Mouse (Mus musculus) mature B cell (primary cell): ENCODE results near the gene Arhgef26.

Experiments used
- in situ Hi-C: fragments of 300-500 bp; cut with MboI; formaldehyde crosslinking; loops from 2 replicates; pipeline ENCODE4 v1.14.3; 2019

The Arhgef26 gene

DNA sequence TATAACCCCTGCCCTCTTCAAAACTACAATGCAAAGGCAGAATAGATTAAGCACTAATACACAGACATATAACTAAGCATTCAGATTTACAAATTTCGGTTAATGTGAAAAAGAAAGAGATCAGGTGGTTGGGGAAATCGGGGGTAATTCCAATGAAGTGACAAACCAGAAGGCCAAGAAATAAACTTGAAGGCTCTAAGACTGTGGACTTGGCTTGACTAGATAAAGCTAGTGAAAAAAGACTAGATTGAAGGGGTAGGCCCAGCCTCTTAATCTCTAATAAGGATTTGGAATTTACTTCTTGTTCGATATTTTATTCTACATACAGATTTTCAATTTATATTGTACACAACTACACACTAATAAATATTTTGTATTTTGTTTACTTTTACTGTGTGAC lies at the start of gene Arhgef26:
Gene Arhgef26 (plus strand): TSS at position 301 of the 400 bp plus-strand sequence.
- in situ Hi-C loops: no loop called here

DNA sequence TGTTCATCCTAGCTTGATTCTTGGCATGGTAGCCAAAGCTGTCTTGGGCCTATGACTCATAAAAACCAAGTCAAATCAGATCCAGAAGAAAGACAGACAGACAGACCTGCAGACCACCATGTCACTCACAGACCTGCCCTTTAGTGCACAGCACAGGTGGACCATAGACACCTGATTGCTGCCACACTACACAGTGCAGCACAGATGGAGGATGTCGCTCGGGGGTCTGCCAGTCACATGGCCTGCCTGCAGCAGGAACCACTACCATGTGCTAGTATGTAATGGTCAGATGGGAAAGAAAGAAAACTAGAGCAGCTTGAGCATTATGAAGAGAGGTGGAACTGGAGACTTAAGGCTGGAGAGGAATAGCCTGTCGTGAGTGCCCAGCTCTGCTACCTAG lies 27.7 kb upstream of the Arhgef26 start:
- in situ Hi-C loops: no loop called here

DNA sequence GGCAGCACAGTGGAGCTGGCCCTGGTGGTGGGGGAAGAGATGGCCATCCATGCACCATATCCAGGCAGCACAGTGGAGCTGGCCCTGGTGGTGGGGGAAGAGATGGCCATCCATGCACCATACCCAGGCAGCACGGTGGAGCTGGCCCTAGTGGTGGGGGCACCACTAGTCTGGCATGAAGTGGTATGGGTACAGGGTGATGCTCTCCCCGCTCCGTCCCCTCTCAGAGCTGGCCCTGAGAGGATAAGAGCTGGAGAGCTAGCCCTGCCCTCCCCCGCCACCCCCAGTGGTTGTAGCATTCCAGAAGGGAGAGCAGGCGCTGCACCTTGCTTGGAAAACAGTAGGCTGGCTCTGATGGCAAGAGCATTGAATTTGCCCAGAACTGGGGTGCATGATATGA lies 26.9 kb upstream of the Arhgef26 start:
- in situ Hi-C loops: no loop called here

DNA sequence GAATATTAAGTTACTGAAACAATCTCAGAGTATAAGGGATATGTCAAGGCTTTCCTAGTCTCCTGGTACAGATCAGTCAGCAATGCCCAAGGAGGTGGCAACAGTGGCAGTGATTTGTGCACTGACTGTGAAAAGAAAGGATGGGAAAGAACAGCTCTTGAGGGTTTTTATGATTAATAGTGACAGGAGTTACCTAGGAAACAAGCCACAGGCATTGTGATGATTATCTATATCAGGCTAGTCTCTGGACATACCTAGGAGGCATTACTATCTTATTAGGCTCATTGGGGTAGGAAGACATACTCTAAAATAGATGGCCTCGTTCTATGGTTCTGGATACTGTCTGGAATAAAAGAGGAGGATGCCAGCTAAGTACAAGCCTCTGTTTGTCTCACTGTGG lies 13.4 kb upstream of the Arhgef26 start:
- in situ Hi-C loops: no loop called here

DNA sequence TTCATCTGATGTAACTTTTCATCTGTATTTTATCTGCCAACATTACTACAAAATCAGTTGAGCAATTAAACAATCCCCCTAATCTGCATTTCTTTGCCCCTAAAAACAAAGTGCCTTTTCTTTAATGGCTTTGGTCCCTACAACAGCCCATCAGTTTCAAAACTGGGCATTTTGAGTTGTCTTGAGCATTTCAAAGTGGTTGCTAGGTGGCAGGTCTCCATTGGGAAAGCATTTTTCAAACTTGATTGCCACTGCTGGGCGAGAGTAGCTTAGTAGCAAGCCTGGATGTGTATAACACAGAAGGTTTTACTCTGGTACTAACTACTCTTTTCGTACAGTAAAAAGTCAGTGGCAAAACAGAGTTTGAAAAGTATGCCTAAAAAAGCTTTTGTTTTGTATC lies 10.2 kb upstream of the Arhgef26 start:
- in situ Hi-C loops: no loop called here

DNA sequence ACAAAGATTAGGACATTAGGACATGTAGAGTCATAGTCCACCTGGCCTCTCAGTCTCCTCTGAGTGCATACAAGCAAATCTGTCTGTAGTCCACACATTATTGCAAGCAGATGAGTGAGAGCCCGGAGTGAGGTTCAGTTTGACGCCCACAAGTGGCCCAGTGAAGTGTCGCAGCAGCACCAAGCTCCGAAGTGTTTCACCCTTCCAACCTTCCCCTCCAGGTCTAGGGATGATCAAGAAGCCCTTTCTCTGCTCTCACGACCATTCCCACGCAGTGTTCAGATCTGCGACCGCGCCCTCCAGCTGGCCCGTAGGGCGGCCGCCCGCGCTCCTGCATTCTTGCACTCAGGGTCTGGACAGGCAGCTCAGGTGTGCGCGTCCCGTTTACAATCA lies 313 bp downstream of the Arhgef26 start:
- in situ Hi-C loops: no loop called here

DNA sequence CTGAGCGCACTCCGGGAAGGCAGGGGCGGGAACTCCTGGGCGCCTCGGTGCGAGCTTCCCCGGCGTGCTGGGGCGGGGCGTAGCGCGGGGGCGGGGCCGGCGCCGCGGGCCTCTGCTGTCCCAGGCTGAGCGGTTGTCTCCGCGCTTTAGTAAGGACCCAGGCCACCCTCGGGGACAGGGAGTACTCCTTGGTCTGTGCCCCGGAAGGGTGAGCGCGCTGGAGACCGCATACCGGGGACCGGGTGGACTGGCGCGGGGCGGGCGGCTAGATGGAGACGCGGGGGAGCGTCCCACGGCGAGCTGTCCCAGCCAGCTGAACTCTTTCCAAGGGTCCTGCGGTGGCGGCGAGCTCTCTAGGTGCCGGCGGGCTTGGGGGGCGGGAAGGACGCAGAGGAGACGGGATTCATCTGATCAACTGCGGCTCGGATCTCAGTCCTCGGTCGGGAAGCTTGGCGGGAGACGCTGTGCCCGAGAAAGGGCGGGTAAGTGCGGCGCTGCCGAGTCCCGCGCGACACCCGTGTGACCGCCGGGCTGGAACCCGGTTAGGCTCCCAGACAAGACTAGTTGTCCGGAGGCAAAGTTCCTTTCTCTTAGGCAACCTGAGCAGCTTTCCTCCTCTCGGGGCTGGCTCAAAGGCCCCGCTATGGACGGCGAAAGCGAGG lies 841 bp downstream of the Arhgef26 start:
- in situ Hi-C loops: no loop called here

DNA sequence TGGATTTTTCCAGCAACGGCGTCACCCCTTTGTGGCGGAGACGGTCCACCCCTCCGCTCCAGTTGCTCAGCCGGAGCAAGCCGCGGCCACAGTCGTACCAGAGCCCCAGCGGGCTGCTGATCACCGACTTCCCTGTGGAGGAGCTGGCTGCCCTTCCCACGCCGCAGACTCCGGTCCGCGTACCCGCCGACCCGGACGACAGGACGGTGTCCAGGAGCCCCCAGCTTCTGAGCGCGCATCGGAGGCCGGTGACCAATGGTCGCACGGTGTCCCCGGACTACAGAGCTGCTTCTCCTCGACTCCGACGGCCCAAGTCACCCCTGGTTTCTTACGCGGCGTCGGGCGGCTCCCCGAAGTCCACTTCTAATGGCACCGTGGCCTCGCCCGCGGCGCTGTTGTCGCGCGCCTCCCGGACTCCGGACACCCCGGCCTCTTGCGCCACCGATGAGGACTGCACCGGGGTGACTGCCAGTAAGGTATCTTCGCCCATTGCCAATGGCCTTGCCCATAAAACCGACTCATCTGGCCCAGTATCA lies 1.4 kb downstream of the Arhgef26 start:
- in situ Hi-C loops: no loop called here

DNA sequence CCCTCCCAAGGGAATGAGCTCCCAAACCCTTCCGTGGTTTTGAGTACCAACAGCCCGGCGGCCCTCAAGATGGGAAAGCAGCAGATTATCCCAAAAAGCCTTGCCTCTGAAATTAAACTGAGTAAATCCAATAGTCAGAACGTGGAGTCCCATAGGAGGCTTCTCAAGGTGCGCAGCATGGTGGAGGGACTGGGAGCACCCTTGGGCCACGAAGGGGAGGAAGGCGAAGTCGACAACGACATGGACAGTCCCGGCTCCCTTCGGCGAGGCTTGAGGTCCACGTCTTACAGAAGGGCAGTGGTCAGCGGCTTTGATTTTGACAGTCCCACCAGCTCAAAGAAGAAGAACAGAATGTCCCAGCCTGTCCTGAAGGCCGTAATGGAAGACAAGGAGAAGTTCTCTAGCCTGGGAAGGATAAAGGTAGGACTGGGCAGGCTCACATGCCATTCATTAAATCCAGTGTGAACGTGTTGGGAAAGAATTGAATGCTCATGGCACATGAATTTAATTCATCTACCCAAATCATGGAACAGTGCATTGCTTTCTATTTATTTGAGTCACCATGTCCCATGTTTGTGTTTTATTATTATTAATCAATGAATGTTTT lies 2.1 kb downstream of the Arhgef26 start:
- in situ Hi-C loops: no loop called here

DNA sequence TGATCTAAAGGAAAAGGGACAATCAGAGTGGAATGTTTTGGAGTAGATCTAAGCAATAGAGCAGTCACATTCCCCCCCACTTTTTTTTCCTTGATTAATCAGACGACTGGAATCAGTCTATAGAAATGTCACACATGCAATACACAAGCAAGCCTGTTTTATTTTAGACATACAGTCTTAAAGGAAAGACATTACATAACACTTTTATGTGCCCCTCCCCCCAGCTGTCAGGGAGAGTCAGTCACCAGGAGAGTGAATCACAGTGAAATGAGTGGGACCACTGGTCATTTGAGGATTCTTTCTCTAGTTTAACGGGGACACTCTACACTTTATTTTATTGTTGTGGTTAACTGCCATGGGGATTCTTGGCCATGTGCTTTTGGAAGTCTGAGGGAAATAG lies 2.7 kb downstream of the Arhgef26 start:
- in situ Hi-C loops: no loop called here

DNA sequence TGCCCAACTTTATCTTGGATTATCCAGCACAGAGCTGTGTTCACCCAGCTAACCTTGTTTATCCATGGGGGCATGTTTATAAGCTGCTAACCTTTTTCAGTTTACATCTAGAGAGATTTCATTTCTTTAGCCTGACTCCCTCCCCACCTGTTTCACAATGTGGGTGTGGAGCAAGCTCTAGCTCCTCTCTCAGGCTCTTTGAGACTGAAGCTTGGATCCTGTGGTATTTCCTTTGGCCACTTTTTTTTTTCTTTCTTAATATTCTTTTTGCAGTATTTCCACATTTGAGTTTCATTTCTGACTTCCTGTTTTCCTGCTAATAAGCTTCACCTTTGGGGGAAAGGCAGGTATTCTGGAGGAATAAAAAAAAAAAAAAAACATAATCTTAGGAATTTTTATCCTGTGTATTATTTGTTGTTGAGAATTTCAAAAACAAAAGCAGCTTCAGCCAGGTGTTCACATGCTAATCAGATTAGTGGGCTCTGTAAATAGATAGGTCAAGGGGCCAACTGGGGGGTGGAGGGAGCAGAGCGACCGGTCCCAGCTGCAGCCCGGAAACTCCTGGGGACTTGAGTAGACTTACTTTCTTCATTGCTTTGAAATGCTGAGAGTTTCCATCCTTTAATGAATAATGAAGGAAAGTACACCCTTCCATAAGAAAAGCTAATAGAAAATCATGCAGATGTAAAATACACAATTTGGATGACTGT lies 3.5 kb downstream of the Arhgef26 start:
- in situ Hi-C loops: no loop called here

DNA sequence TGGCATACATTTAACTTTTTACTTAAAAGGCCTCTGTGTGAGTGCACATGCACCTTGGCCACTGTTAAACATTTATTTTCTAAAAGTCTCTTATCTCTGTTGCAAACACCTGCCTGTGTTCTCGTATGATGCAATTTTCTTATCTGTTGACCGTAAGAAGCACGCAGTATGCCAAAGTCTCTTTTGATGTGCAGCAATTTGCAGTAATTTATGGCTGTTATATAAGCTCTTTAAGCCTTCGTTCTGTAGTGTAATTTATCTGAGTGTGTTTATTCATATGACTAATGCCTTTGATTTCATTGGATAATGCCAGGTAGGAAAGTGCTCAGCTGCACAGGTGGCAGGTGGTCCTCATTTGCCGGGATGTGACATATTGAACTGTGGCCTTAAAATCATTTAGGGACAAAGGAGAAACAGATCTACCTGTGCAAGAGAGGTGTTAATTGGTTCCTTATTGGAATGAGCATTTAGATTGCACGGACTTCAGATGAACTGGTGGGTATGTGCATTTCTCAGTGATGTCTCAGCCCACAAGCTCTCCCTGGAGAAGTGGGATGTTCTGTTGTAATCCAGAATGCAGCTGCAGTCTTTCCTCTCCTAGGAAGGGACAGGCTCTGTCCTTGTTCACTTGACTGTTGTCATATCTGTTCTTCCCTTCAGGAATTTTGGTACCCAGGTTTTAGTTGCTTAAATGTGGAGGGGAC lies 10.5 kb downstream of the Arhgef26 start:
- in situ Hi-C loops: no loop called here

DNA sequence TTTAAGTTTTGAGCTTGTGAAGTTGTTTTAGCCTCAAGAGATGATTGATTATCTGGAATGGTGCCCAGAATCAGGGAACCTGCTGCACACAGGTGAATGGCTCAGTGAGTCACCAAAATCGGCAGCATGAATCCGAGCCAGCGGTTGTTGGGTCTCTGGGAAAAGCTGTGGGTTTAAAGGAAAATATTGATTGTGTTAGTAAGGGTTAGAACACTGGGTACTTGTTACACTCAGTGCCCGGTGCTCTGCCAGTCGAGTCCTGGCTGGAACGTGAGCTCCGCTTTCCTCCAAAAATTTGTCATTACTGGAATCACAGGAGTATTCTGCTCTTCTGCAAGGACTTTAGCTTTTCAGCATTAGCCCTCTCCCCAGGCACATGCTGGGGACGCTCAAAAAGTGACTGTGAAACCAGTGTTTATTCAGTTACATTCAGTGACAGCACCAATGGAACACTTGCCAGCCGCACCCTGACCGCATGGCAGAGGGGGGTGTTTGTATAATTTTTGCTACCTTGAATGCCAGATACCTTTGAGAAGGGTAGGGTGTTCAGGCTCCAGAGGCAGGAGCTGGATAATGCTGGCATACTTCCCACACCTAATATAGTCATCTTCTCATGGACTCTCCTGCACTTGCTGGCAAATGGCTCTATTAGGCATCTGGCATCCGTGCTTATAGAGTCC lies 11.2 kb downstream of the Arhgef26 start:
- in situ Hi-C loops: no loop called here

DNA sequence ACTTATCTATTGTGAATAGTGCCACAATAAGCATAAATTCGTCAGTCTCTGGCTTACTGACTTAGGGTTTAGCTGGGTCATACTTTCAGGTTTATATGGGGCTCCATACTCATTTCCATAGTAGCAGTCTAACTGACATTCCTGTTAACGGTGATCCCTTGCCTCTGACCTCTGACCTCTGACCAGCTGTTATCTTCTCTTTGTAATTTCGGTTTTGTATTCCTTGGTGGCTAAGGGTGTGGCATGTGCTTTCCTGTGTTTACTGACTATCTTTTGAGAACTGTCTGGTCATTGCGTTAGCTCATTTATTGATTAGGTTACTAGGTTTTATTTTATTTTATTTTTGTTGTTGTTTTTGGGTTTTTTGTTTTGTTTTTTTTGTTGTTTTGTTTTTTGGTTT lies 13.9 kb downstream of the Arhgef26 start:
- in situ Hi-C loops: no loop called here

DNA sequence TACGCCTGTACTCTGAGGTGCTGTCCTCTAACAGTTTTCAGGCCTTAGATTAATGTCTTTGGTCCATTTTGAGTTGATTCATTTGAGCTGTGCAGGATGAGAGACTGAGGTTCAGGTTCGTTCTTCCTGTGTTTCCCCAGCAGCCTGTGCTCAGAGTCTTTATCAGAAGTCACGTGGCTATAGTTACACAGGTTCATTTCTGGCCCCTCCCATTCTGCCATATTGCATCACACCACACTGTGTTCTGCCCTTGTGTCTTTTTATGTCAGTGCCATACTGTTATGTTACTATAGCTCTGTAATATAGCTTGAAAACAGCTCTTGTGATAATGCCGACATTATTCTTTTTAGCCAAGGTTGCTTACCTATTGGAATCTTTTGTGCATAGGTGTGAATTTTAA lies 14.7 kb downstream of the Arhgef26 start:
- in situ Hi-C loops: no loop called here

DNA sequence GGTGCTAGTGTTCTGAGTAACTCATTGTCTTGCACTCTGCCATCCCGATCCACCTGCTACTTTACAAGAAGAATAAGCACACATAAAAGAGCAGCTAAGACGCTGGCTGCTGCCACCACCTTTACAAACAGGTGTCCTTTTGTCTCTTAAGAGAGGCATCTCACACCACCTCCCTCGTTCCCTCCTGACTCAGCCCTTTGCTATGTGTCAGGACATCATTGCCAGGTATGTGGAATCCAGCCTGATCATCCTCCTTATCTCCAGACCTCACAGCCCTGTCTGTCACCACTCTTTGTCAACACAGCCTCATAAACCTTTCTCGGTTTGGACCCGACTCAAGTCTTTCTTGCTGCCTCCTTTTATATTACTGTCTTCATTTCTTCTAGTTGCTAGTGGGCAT lies 29.7 kb downstream of the Arhgef26 start:
- in situ Hi-C loops: no loop called here

DNA sequence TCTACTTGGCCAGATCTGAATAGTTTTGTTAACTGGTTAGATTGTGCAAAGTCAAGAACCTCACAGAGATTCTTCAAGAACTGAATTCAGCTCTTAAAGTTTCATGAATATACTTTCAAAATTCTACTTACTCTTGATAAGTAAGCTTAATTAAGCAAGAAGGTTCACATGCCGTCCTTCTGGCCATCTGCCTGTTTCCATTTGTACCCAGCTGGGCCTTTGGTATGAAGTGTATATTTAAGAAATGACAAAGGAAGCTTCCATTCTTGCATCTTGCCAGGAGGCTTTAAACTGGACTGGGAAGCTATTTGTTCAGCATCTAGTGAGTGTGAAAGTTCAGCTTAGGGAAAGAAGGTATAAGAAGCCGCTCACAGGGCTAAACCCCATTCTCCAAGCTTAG lies 34.7 kb downstream of the Arhgef26 start:
- in situ Hi-C loops: no loop called here

DNA sequence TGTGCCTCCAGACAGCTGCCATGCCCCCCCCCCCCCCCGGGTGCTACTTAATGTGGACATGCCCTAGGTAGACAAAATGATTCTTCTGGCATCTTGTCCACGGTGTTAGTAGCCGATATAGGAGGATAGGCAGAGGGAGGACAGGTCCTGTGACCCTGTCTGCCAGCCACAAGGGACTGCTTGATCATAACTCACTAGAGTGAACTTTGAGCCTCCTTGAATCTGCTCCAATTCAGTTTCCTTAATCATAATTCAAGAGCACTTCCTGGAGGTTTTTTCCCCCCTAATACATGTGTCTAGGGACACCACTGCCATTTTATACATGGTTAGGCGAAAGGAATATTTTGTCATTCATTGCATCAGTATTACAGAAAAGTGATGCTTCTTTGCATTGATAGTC lies 36.2 kb downstream of the Arhgef26 start:
- in situ Hi-C loops: no loop called here

DNA sequence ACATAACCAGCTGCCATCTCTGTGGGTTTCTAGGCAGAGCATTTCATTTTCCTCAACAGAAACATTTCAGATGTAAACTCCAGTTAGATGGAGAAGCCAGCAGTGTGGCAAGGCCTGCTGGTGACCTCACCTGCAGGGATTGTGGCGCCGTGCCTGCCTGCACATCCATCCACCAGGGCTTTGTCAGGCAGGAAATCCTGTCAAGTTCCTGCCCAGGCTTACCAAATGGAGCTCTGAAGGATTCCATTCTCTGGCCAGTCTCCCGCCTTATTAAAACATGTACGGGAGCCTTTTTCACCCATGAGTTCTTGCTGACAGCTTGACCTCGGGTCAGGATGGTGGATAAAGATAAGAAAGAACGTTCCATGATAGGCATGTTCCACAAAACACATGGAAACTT lies 36.7 kb downstream of the Arhgef26 start:
- in situ Hi-C loops: no loop called here

DNA sequence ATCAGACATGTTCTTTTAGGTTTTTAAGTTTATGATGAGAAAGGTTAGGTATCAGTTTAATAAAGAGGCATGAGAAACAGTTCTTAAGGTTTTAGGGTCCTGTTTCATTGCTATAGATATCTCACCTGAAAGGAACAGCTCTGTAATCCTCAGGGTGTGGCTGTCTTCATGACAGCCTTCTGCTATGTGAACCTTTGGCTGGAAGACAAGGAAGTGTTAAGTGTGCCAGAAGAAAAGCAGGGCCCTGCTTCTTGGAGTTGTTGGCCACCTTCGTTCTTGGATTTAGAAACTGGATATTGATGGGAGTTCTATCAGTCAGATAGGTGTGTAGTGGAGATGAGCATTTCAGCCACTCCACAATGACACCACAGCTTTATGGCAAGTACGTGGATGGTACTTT lies 38.6 kb downstream of the Arhgef26 start:
- in situ Hi-C loops: no loop called here

DNA sequence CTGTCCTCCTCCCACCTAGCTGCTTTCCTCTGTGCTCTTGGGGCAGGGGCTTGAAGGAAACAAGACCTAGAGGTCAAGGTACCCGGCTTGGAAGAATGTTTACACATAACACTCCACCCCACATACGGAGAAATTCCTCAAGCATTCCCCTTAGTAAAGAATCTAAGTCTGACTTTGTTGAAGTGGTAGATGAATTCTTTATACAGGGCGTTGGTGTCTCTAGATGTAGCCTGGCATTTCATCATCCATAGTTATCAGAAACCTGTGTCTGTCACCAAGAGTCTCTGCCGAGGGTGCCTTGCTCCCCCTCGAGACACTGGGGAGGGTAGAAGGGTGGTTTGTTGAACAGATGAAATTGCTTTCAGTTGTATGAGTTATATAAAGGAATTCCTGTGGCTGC lies 41.8 kb downstream of the Arhgef26 start:
- in situ Hi-C loops: no loop called here

DNA sequence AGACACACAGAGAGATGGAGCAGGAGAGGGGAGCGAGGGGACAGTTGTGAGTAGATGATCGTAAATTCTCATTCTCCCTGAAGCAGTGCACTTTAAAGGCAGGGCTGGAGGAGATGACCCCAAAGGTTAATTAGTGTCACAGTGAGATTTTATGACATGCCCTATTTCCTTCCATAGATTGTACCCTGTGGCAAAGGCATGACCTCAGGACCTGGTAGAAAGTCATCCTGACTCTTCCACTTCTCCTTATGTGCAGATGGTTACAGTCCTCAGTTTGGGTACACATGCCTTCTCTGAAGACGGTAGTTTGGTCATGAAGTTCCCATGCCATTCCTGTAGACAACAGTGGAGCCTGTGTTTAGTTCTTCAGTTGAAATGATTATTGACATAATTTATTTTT lies 42.3 kb downstream of the Arhgef26 start:
- in situ Hi-C loops: no loop called here
